Mouse (Mus musculus): ENCODE measurements at regions not wholly inside any gene's neighbourhood (a gene's known extent, or its start where the extent isn't known, plus 50 kb on each side); places are given as distances from the start of the nearest gene placed in this dataset.

DNA sequence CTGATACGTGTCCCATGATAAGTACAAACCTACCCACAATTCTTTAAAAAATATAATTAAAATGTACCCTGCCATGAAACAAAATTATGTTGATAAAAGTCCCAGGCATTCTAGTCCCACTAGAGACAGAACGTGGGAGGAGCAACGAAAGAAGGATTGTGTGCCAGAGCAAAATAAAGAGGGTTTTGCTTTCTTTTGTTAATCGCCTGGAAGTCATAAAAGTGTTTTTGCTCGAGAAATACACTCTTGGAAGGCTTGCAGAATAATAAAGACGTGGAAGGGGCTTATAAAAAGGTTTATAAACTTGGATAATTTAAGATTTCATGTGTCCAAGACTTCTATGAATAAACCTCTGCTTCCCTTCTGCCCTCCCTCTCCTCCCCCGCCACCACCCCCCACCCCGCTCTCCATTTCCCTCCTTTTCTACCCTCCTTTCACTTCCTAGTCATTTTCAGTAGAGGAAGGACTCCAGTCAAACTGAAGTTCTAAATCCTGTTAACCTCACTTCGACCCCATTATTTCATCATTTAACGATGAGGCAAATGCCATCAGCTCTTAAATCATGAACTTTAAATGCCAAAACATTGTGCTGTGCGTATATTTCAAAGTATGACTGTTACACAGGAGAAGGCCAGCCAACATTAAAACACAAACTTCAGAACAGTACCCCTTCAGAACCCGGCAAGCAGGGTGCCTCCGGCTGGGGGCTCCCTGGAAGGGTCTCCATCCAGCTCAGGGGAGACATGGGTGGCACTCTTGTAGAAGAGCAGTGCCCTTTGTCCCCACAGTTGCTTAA is 54.8 kb upstream of the Cep85l start:
- TF ChIP-seq TAL1 (IDR thresholded peaks at IDR 0.05; ENCODE audit: low read length): no peak
- TF ChIP-seq GATA1 (IDR thresholded peaks at IDR 0.05; ENCODE audit: low read length): no peak

Data from erythroblast, embryonic 14.5 days (primary cell).